Mouse (Mus musculus): Measurements from ENCODE around the gene AI661453.

- TF ChIP-seq CTCF (IDR thresholded peaks at IDR 0.05; ENCODE audit: insufficient read depth, low read length) (no peak), POLR2A (IDR thresholded peaks at IDR 0.05; ENCODE audit: borderline replicate concordance, extremely low read depth, low read depth, low read length) (no peak)
Observed at GRCm38 (mm10) chr17:47458310-47458709, 21.9 kb downstream of the AI661453 start.

Measured in lung, adult 2 months (tissue).